Mouse (Mus musculus) G1E (cell line): ENCODE data around the gene Atg9b. TPM values are rescaled to one million over a fixed set of nuclear protein-coding genes. Genes with fewer than 3 reads are reported as not detected.

Source experiments
- ATAC-seq: 2 replicates; pipeline ENCODE4 v1.8.0; 2016; ENCODE audit warnings: mild to moderate bottlenecking; ENCODE audit not compliant: insufficient number of reproducible peaks, poor library complexity, low FRiP score, severe bottlenecking; ENCODE audit errors: extremely low read depth
- DNase-seq: peaks from one replicate; pipeline ENCODE4 v3.0.0; 2012; ENCODE audit warnings: low spot score
- H3K27me3 ChIP-seq: 2 replicates; pipeline ENCODE4 v1.6.1; 2012; ENCODE audit warnings: mild to moderate bottlenecking, low read length, inconsistent platforms; ENCODE audit not compliant: insufficient read depth
- H3K36me3 ChIP-seq: replicated peaks from 2 replicates; pipeline ENCODE3; 2012; ENCODE audit warnings: mild to moderate bottlenecking, inconsistent platforms
- H3K4me1 ChIP-seq: 2 replicates; pipeline ENCODE4 v1.6.1; 2012; ENCODE audit warnings: low read depth, low read length, inconsistent platforms, mixed read lengths; ENCODE audit not compliant: insufficient read depth
- H3K4me3 ChIP-seq: 2 replicates; pipeline ENCODE4 v1.5.1; 2012; ENCODE audit warnings: low read depth, mild to moderate bottlenecking, inconsistent platforms, low read length, moderate library complexity, mixed read lengths
- H3K9me3 ChIP-seq: replicated peaks from 2 replicates; pipeline ENCODE4 v1.6.1; 2012; ENCODE audit warnings: inconsistent platforms
- CTCF ChIP-seq: IDR thresholded peaks from 2 replicates; pipeline ENCODE4 v1.5.1; 2012; ENCODE audit warnings: low read depth, low read length, inconsistent platforms, mixed read lengths
- GATA1 ChIP-seq: IDR thresholded peaks from 2 replicates; pipeline ENCODE4 v1.6.1; 2012; ENCODE audit warnings: borderline replicate concordance, low read length, inconsistent platforms, mixed read lengths
- GATA2 ChIP-seq: IDR thresholded peaks from 2 replicates; pipeline ENCODE4 v1.6.1; 2012; ENCODE audit warnings: low read depth, low read length, inconsistent platforms, borderline replicate concordance
- POLR2AphosphoS5 ChIP-seq: IDR thresholded peaks from 2 replicates; pipeline ENCODE4 v1.6.1; 2012; ENCODE audit warnings: low read depth, low read length, inconsistent platforms; ENCODE audit not compliant: insufficient replicate concordance
- TAL1 ChIP-seq: conservative IDR thresholded peaks from 2 replicates; pipeline ENCODE4 v1.6.1; 2012; ENCODE audit warnings: low read depth, low read length, inconsistent platforms, mixed read lengths
- polyA plus RNA-seq: library from polyadenylated mRNA; stranded (reverse); fragments of >175 nt; gene quantifications from 2 replicates; pipeline ENCODE4 v1.2.3, GENCODE M21; 2012
- total RNA-seq, 2 experiments: library from RNA; stranded (forward) in 1 of 2; stranded (reverse) in 1 of 2; fragments of 200-1000 nt in 1 of 2; fragments of >200 nt in 1 of 2; fragmentation: Nextera tagmentation in 1 of 2; gene quantifications; 2 replicates each; pipeline ENCODE4 v1.2.3; 2014 to 2017

Gene Atg9b
- total and polyA plus RNA-seq, 3 experiments, result 0.11 to 0.15 TPM; not detected in 1

DNA sequence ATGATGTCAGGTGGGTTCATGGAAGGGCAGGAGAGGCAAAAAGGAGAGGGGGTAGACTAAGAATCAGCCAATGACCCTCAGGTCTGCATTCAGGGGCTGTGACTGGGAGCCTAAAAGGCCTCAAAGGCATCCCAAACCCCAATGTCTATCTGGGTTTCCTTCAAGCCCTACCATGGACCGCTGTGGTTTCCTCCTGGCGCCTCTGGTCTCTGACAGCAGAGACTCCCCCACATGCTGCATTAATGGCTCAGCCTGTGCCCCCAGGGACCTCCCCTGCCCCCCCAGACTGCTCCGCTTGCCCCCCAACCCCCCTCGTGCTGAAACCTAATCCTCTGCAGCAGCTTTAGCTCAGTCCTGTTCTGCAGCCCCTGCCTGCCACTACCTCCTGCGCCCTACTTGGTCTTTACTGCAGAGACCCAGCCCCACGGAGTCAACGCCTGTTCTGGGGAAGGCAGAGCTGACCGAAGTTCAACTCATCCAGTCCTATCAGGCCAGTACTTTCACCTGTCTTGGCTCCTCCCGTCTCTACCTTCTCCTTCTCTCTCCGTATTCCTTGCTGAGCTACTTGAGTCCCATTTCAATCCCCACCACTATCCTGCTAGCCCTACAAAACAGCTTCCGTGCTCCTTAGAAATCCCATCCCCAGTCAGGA lies 21.2 kb upstream of the Atg9b start, which contains the start of gene Asic3:
Asic3 (plus strand) TSS at position 351 of the 652 bp plus-strand sequence.
- Histone ChIP-seq H3K4me3 (no peak within 1 kb of the TSS), H3K9me3 (no peaks in the 10 kb centered on the region), H3K4me1 (peaks cover 13% of the 10 kb centered on the region), H3K36me3 (peaks cover 37% of the 10 kb centered on the region), H3K27me3 (peaks cover 30% of the 10 kb centered on the region)
- ATAC-seq (no peak), DNase-seq (no peak)
- no peak for TF ChIP-seq CTCF
- no peak for TF ChIP-seq GATA1
- TF ChIP-seq TAL1, result no peak
- no peak for TF ChIP-seq POLR2AphosphoS5
- TF ChIP-seq GATA2, result no peak

DNA sequence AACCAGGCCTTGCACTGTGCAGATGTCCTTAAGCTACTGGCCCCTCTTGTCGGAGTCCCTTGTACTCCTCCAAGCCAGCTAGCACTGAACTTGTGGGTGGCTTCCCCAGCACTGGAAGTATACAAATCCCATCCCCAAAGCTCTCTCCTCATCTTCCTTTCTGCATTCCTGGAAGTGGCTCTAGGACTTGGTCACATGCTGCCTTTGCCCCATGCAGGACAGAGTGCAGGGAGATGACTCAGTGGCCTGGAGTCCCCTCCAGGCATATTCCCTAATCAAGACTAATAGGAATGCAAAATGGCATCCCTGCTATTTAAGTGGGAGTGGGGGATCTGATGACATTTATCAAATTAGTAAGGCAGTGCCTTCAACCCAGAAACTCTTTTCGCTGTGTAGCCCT lies 20.1 kb upstream of the Atg9b start:
- no peak overlapping the region for H3K4me3 ChIP-seq

DNA sequence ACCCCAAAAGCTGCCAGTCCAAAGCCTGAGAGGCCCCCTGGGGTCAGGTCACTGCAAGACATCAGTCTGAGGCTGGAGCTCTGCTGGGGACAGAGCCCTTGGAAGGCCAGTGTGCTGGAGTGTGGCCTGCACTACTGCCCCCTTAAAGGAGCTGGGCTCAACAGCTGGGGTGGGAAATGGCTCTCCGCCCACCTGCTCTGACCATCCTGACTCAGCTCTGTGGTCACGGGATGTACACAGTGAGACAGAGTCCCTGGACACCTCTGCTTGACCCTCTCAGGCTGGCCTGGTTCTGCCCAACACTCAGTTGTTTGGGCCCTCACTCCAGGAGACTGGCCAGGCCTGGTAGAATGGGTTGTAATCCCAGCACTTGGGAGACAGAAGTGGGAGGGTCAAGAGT lies 17.5 kb upstream of the Atg9b start:
- peaks cover 62% of the 10 kb centered on the region for H3K36me3 ChIP-seq
- ATAC-seq, result no peak

More for the DNA sequence above, 20.1 kb upstream of the Atg9b start:
- Histone ChIP-seq H3K27me3 (peaks cover 30% of the 10 kb centered on the region), H3K36me3 (peaks cover 43% of the 10 kb centered on the region), H3K9me3 (no peaks in the 10 kb centered on the region), H3K4me1 (peaks cover 13% of the 10 kb centered on the region)
- ATAC-seq, result no peak
- DNase-seq, result no peak
- no peak for TF ChIP-seq TAL1
- TF ChIP-seq POLR2AphosphoS5, result no peak
- TF ChIP-seq GATA1, result no peak
- no peak for TF ChIP-seq CTCF
- TF ChIP-seq GATA2, result no peak

DNA sequence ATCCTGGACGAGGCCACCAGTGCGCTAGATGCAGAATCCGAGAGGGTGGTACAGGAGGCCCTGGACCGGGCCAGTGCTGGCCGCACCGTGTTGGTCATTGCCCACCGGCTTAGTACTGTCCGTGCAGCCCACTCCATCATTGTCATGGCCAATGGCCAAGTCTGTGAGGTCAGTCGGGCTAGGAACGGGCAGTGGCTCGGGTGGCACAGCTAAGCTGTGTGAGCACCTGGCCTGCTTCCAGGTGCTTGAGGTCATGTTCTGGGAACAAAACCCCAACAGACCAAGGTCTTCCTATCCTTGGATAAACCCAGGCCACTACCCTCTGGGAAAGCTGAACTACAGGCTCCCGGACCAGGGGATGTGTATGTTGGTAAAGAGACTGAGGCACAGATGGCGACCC lies 16.7 kb upstream of the Atg9b start:
- Histone ChIP-seq H3K4me1 (peaks cover 2% of the 10 kb centered on the region), H3K9me3 (no peaks in the 10 kb centered on the region), H3K36me3 (peaks cover 70% of the 10 kb centered on the region), H3K27me3 (peaks cover 11% of the 10 kb centered on the region), H3K4me3 (no peak overlapping the region)
- DNase-seq, result no peak
- no peak for ATAC-seq
- TF ChIP-seq TAL1, result no peak
- no peak for TF ChIP-seq GATA2
- no peak for TF ChIP-seq CTCF
- no peak for TF ChIP-seq POLR2AphosphoS5
- no peak for TF ChIP-seq GATA1

More for the DNA sequence above, 17.5 kb upstream of the Atg9b start:
- Histone ChIP-seq H3K4me1 (peaks cover 2% of the 10 kb centered on the region), H3K4me3 (no peak overlapping the region), H3K9me3 (no peaks in the 10 kb centered on the region), H3K27me3 (peaks cover 19% of the 10 kb centered on the region)
- TF ChIP-seq TAL1 (no peak), POLR2AphosphoS5 (no peak), GATA1 (no peak), GATA2 (no peak), CTCF (no peak)
- DNase-seq, result no peak

- peaks cover 99% of the 10 kb centered on the region for H3K36me3 ChIP-seq
- TF ChIP-seq CTCF (no peak), POLR2AphosphoS5 (no peak), GATA2 (no peak), TAL1 (no peak), GATA1 (no peak)
- DNase-seq, result no peak
Measured at GRCm38 (mm10) chr5:24405389-24405876, 13.5 kb upstream of the Atg9b start.

GRCm38 (mm10) chr5:24404594-24405360 lies 12.8 kb upstream of the Atg9b start:
- no peak overlapping the region for H3K4me3 ChIP-seq
- TF ChIP-seq POLR2AphosphoS5 (no peak), GATA2 (no peak), GATA1 (no peak), TAL1 (no peak), CTCF (no peak)
- no peaks in the 10 kb centered on the region for H3K27me3 ChIP-seq
- no peak for ATAC-seq
- no peak for DNase-seq
- peaks cover 100% of the 10 kb centered on the region for H3K36me3 ChIP-seq
- peaks cover 3% of the 10 kb centered on the region for H3K4me1 ChIP-seq
- no peaks in the 10 kb centered on the region for H3K9me3 ChIP-seq

More at GRCm38 (mm10) chr5:24405389-24405876, 13.5 kb upstream of the Atg9b start:
- Histone ChIP-seq H3K9me3 (no peaks in the 10 kb centered on the region), H3K4me3 (no peak overlapping the region), H3K4me1 (peaks cover 2% of the 10 kb centered on the region), H3K27me3 (no peaks in the 10 kb centered on the region)
- no peak for ATAC-seq
